Mouse (Mus musculus) heart, adult 11 months (tissue): ENCODE data around the gene Msrb3.
"Not testable (repeated sequence)": the region's sequence is repeated elsewhere in the genome, so short reads cannot be mapped to it uniquely, and the experiment has no call there.

ENCODE experiments used
- DNase-seq: peaks from one replicate; pipeline ENCODE4 v3.0.0; 2022

Msrb3 gene

DNA sequence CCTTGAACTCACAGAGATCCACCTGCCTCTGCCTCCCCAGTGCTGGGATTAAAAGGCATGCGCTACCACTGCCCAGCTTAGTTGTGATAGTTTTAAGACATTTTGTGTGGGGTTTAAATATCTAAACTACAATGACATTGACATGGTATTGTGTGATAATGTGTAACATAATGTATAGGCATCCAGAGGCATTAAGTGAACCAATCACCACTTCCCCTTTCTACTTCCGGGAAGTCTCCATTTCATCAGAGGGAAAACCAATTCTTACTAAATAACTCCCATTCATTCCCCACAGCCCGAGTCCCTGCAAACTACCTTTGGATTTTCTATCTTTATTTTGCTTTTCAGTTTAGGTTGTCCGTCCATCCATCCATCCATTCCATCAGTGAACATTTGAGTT lies 90.7 kb downstream of the Msrb3 start:
- DNase-seq = no peak

DNA sequence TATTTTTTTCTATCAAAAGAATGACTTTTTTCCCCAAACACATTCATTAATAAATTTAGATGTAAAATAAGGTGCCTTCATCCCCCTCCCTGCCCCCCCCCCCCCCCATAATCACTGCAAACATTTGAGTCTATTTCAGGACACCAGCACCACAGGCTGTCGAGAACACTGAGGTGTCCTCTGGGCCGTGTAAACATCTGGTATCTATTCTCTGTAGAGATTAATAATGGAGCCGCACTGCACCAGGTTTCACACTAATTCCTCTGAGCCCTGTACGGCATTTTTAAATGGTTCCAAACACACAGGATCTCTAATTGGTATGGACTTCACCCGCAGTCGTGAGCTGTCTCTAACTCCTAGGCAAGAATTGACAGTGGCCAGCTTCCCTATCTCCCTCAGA lies 97.8 kb downstream of the Msrb3 start:
- no peak for DNase-seq

DNA sequence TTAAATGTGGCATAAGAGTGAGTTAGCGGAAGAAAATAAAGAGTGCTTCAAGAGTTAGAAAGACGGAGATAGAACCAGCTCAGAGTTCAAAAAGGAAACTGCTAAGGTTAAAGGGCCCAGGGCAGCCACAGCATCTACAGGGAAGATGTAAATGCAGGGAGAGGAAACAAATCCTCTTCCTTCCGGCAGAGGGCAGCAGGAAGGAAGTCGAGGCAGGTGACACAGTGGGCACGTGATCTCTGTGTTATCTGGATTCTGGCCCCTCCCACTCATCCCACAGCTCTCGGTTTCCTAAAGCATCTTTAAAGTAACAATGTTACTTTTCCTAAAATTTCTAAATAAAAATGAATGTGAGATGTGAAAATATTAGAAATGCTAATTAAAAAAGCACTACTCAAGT lies 99.4 kb downstream of the Msrb3 start:
- peak; percentile 49 for DNase-seq

DNA sequence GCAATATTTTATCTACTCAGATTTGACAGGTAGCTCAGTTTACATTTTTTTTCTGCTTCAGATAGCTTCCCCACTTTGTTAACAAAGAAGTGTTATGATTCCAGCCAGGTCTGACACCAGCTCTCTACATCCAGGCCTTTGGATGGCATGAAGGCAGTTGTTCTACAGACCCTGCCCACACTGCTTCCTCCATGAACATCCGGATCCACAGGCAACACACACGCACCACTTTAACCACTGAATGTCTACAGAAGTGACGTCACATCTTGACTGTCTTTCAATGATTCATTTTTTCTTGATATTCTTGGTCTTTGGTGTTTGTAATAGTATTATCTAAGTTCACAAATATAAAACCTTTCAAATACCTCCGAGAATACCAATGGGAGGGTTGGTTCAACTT lies 102.2 kb downstream of the Msrb3 start:
- DNase-seq = peak; percentile 40

DNA sequence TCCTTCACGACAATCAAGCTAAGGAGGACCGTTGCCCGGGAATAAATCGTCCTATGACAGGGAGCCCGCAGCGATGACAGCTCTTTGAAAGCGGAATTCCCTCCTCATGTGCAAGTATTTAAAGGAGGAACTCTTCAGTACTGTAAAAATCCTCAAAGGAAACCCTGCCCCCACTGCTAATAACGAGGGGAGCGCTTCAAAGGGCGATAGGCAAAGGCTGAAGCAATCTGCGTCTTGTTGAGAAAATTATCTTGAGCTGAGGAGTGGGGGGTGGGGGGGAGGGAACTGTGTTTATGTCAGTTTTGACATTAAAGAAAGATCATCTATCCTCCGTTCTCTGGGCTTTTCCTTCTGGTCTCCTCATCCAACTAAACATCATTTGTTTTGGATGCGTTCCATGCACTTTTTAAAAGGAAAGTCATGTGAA lies 104.5 kb downstream of the Msrb3 start:
- peak; percentile 74 for DNase-seq

DNA sequence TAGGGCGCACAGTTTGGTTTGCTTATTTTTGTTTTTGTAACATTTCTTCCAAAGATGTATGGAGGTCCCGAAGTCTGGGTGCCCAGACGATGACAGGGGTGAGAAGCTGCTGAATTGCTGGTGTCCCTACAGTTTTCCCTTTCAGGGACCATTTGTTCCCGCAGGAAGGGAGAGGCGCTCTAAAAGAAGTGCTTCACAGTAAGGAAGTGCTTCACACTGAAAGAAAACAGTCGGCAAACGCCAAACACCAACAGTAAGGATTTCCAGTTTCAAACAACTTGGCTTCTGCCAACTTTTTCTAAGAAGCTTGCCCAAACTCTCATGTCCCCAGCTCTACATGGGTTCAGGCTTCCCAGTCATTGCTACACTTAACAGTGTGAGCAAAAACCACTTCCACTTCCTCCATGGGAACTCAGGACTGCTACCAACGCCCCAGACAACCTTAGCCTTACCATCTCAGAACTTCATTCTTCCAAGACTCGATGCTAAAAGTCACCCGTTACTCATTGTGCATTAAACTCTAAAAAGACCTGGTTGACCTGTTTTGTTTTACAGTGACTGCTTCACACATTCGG lies 106.6 kb downstream of the Msrb3 start:
- peak; percentile 90 for DNase-seq

DNA sequence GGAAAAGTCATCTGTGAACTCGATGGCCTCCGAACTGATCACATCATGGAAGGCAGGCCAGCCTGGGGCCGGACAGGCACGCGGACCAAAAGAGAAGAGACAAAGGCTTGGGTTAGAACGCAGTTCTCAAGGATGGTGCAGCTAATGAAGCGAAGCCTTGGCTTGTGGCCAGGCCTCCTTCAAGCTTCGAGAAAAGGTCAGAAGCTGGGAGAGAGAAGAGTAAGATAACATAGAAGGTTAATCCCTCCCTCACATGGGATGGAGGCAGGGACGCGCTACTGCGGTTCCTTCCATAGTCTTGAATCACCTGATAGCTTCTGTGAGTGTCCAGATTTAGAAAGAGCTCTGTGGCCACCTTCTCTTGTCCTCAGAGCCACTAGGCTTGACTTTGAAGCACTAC lies 107.5 kb downstream of the Msrb3 start:
- peak; percentile 82 for DNase-seq

DNA sequence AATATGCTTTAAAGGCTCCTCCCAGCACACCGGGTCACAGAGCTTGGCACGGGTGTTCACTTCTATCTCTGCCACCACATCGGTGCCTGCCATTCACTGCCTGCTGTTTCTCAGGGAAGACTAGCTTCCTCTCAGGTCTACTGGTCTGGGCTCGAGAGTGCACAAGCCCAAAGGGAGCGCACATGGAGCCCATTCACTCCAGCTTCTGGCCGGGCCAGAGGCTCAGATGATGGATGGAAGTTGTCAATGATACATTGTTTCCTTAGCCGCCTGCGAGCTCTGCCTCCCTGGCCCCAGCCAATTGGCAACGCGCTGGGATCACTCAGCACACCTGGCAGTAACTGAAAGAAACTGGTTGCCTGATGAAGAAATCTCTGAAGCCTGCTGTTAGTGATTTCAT lies 111.7 kb downstream of the Msrb3 start:
- DNase-seq = no peak

DNA sequence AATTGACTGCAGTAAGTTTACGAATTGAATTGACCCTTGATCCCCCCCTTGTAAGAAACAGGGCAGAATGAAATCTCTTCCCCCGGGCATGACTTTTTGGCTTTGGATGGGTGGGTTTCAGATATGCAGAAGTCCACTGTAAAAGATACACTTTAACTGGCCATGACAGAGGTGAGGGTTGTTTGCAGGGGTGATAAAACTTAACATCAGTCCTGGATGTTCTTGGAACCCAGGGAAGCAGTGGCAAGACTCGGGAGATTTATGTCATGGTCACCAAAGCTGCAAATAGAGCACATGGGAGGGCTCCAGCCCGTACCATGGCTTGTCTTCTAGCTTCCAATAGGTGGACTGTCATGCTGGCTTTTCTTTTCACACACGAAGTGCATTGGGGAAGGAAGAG lies 114.4 kb downstream of the Msrb3 start:
- no peak for DNase-seq

DNA sequence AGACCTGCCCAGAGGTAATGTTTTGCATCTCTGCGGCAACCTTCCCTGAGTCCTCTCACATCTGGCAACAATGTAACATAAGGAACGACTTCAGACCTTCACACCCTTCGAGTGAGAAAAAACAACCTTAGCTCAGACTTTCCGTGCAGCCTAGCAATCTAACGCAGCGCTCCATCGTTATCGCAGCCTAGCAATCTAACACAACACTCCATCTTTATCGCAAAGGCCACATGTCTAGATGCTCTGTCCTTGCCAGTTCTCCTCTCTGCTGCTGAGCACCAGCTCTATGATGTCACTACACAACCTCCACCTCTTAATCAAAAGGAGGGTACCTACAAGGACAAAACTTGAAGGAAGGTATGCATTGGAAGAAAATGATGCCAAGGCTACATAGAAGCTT lies 115.5 kb downstream of the Msrb3 start:
- peak; percentile 64 for DNase-seq

DNA sequence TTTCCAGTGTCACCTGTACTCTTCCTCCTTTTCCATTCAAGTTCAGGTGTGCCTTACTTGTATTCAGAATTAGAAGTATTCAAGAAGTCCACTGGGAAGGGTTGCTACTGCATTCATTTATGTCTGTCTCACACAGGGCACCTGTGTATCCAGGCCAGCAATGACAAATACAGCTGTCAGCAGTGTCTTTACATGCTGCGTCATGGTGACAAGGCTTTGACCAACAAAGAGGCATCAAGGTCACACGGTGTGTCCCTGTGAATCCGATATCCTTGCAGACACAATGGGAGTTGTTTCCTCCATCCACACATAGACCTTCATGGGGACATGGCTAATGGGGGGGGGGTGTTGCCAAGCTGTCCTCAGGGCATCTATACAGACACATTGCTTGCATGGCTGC lies 121.4 kb downstream of the Msrb3 start:
- no peak for DNase-seq

DNA sequence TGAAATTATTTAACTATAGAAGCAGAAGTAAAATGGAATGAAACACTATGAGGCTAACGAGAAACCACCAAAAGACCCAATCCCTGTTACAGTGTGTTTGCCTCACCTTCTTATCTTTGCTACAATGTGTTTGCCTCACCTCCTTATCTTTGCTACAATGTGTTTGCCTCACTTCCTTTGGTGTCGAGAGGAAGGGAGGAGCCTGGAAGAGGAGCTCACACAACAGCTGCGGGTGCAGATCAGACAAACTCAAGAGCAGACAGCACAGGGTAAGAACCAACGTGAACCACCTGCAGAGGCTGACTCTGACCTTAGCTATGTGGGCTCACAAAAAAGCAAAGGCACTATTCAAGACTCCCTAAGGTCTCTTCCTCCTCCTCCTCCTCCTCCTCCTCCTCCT lies 123.5 kb downstream of the Msrb3 start:
- DNase-seq = peak; percentile 92

DNA sequence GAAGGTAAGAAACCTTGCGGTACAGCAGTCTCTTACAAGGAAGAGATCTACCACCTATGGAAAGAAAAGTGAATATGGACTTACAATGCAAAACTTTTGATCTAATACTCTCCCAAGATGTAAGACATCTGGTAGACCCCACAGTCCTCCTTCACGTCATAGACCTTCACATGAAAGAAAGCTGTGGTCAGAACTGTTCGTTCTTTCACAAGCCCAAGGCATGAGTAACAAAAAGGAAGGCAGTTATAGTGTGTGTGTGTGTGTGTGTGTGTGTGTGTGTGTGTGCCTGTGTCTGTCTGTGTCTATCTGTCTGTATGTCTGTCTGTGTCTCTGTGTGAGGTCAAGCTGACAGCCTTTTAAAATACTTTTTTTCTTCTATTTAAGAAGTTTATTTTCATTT lies 131.5 kb downstream of the Msrb3 start:
- DNase-seq = peak; percentile 39

DNA sequence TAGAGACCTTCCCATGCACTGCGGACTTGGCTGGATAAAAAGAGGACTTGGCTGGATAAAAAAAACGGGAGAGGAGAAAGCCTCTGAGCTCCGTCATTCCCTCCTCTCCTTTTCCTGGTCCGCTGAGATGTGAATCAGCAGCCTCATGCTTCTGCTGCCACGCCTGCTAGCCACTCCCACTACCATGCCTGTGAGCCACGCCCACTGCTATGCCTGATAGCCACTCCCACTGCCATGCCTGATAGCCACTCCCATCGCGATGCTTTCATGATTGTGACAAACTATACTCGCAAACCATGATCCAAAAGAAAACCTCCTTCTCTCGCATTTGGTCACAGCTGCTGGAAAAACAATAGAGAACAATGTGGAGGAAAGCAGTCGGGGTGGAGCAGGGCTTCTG lies 133.5 kb downstream of the Msrb3 start:
- DNase-seq = peak; percentile 87

DNA sequence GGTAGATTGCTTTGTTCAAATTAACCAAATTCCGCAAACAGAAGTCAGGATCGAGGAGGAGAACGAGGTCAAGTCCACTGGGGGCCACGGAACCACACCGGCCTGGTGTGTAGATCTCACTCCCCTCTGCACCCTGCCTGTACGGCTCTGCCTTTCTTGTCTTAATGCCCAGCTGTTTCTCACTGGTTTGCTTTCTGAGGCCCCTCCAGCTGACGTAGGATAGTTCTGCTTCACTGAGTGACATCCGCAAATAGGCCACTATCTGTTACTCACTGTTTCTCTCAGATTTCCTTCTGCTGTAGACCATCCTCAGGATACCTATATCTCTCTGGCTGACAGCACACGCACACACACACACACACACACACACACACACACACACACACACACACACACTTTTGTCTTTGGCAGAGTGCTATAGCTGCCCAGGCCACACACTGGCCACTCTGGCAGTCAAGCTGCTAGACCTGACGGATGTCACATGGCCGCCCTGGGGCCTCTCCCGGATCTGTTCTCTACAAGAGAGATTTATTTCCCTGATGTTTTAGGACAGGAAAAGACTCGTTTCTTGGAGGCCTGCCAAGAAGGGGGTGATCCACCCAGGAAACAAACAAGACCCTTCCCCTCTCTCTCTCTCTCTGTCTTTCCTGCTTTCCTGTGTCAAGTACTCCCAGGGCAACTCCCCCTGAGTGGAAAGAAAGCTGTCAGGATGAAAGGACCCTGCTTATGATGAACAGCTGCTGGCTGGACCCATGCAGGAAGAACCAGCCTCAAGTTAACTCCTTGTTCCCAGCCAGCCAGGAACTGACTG lies 135.0 kb downstream of the Msrb3 start:
- DNase-seq = peak; percentile 94

DNA sequence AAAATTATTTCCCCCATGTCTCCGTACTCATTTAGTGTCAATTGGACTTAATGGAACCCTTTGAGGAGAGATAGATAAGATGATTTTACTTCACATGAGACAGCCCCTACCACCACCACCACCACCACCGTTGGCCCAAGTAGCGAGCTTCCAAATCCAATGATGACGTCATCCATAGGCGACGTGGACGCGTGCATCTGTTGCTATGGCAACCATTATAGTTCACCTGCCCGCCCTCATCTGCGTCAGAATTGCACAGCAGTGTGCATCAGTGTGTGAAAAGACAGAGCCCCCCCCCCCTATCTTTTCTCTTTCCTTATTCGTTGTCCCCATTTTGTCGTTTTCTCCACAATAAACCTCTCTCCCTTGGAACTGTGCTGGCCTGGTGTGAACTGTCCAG lies 135.9 kb downstream of the Msrb3 start:
- DNase-seq = peak; percentile 54

DNA sequence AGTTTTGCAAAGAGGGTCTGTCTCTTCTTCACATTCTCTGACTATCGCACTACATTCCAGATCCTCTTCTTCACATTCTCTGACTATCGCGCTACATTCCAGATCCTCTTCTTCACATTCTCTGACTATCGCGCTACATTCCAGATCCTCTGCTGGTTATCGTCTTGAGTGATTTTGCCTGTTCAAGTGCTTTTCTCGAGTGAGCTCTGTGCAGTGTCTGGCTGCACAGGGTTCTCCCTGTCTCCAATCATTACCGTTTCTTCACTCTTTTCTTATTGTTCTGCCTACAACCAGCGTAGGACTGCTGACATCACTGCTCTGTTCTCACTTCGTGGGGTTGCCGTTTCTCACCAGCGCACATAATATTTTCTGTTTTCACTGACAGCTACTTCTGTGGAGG lies 138.2 kb downstream of the Msrb3 start:
- DNase-seq = peak; percentile 64

DNA sequence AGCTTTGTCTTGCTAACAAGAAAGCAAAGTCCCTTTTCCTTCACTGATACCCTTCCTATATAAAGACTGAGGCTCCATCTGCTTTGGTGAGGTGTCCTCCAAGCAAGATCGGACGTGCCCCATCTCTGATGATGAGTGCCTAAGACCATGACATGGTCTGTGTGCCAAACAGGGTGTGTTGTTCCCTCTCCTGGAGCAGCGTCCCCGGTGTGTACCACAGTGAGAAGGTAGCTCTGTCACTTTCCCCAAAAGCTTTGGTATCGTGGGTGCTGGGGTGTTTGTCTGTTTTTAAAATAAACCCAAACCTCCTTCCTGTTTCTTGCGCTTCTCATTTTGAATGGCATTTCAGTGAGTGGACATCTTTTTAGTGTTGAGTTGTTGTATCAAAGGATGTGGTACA lies 139.0 kb downstream of the Msrb3 start:
- DNase-seq = peak; percentile 68

DNA sequence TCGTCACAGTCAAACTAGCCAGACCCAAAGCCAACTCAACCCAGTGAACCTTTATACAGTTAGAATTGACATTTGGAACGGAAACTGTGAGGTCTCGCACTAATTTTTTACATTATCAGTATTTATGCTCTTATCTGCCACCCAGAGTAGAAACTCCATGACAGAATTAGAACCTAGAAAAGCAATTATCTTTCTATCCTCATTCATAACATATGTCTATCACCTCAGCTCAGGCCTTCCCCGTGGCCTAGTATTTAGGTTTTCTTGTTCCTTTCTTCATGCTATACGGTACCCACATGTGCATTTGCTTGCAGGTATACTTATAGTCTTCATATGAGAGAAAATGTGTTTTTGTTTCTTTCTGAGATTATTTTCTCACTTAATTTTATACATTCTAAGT lies 146.4 kb downstream of the Msrb3 start:
- no peak for DNase-seq

DNA sequence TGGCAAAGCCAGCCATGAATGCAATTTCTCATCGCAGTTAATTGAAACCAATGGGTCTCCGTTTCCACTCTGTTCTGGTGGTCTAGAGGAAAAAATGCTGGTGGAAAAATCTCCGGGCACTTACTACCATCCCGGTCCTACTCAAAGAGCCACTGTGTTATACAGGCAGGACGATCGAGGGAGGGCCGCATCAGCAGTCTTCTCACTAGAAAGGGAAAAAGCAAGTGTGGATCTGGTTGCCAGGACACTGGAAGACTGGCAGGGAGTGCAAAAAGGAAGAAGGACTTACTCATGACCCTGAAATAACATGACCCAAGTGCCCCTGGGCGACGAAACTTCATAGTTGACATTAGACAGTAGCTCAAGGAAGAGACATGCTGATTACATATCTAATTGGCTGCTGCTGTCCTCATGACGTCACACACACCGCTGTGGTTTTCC lies 147.1 kb downstream of the Msrb3 start:
- peak; percentile 96 for DNase-seq

DNA sequence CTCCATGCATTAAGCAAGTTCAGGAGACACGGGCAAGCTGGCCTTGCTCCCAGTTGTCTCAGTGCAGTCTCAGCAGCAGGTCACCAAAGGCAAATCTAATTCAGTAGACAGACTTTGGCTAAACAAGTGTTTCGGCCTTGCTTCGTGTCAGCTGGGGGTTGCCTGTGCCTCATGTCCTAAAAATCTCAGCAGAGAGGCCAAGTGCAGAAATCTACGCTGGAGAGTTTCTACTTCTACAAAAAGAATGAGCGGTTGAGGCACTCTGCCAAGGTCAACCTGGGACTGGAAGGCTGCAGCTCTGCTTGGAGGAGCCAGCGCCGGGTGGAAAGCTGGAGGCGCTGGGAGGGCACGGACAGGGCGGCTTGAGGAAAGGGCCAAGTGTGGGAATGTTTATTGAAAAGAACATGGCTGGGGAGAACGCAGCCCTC lies 147.6 kb downstream of the Msrb3 start:
- DNase-seq = peak; percentile 97

DNA sequence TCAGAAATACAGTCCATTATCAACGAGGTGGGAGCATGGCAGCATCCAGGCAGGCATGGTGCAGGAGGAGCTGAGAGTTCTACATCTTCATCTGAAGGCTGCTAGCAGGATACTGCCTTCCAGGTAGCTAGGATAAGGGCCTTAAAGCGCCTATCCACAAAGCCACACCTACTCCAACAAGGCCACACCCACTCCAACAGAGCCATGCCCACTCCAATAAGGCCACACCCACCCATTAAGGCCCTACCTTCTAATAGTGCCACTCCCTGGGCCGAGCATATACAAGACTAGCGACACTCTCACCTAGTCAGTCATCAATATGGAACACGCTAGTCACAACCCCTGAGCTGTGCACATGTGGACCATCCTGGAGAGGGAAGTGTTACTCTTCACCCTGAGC lies 149.3 kb downstream of the Msrb3 start:
- not testable (repeated sequence) for DNase-seq

DNA sequence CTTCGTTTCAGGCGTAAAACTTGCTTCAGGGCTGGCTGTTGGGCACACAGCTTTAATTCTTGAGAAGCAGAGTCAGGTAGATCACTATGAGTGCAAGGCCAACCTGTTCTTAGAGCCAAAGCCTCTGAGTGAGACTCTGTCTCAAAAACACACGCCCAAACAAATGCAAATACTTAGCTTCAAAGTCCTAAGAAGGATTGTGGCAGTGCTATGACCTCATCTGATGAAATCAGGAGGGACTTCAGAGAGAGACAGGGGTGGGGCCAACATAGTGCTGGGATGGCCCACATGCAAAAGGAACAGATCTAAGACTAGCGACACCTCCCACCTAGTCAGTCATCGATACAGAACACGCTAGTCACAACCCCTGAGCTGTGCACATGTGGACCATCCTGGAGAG lies 150.7 kb downstream of the Msrb3 start:
- no peak for DNase-seq

DNA sequence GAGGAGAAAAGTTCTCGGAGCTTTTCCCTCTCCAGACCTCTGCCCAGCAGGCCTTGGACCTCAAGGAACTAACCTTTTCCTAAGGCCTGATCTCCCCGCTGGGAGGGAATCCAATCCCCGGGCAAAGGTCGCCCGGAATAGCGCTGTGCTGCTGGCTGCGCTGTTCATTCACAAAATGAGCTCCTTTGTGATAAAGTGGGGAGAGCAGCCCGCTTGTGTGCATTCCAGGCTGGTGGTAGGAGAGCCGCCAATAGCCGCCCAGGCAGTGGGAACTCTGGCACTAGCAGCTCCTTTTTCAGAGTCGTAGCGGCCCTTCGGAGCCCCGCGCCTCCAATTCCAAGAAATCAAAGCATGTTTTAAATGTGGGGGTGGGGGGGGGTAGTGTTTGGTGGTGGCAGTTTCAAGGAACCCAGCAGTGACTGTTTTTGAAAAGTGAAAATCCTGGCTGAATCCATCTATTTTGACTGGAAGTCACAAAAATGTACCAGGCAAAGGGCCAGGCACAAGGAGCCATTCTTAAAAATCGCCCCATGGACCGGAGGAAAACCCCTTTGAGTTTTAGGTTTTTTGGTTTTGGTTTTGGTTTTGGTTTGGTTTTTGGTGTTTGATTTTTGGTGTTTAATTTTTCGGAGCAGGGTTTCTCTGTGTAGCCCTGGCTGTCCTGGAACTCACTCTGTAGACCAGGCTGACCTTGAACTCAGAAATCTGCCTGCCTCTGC lies 153.6 kb downstream of the Msrb3 start:
- peak; percentile 96 for DNase-seq
